Mouse (Mus musculus) kidney, adult 18-20 months (tissue): Measurements from ENCODE around the gene Map4.
A peak's percentile ranks its signal among the peaks of the same experiment; 100 is the strongest.
"Not testable (repeated sequence)": the region's sequence is repeated elsewhere in the genome, so short reads cannot be mapped to it uniquely, and the experiment has no call there.

Experiments used
- DNase-seq: peaks from one replicate; pipeline ENCODE4 v3.0.0; 2021

Gene Map4

GRCm38 (mm10) chr9:110071843-110072242, 140.6 kb downstream of the Map4 start:
- DNase-seq = peak; percentile 82

GRCm38 (mm10) chr9:110076468-110076867, 145.2 kb downstream of the Map4 start:
- DNase-seq = not testable (repeated sequence)

GRCm38 (mm10) chr9:110081066-110081465, 149.8 kb downstream of the Map4 start:
- no peak for DNase-seq

DNA sequence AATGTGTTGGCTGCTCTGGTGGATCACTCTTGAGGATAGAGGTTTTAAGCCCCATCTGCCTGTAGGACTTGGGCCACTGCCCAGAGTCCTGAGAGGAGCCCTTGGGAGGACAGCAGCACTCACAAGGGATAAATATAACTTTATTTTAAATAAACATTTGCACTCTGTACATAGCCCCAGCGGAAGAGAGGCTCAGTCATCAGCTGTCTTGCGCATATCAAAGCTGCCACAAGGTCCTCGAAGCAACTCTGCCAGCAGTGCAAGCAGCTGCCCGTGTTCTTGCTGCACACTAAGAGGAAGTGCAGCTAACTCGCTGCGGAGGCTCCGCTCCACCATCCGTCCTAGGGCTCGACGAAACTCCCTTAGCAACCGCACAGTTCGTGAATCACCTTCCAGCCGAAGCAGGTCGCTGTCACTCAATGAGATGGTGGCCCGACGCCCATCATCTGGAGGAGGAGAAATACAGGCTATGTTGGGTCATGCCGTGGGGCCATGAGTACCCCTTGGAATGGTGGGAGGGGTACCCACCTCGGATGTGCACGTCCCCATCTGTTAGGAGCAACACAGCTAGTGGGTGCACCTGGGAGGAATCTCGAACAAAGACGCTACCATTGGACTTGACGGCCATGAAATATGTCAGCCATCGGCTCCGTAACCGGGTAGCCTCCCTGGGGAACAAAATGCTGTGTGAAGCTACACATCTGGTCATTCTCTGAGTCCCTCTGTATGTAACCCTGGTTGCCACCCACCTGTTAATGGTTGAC, 153.1 kb downstream of the Map4 start:
- no peak for DNase-seq

DNA sequence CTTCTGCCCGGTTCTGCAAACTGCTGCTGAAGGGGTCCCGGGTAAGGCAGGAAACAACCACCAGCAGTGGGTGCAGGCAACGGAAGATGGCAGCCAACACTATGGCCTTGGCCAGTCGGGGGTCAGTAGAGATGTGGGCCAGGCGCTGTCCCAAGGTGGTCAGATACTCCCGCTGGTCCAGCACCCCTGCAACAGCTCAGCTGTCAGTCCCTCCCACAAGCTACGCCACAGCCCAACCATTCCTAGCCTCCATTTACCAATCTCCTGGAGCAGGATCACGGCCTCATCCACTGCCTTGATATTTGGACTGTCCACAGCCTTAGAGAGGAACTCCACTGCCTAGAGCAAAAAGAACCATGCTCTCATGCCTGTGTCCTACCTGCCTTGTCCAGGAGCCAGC, 154.4 kb downstream of the Map4 start:
- DNase-seq = no peak

DNA sequence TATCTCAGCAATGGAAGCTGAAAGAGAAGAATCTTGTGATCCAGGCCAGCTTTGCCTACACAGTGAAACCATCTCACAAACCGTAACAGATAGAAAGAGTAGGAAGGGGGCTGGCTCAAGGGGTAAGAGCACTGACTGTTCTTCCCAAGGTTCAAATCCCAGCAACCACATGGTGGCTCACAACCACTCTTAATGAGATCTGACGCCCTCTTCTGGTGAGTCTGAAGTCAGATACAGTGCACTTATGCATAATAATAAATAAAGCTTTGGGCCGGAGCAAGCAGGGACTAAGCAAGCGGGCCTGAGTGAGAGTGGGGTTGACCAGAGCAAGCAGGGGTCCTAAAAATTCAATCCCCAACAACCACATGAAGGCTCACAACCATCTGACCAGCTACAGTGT, 162.0 kb downstream of the Map4 start:
- DNase-seq = no peak

GRCm38 (mm10) chr9:110094761-110095160, 163.5 kb downstream of the Map4 start:
- no peak for DNase-seq

- no peak for DNase-seq
Observed at GRCm38 (mm10) chr9:110097791-110098190, 166.5 kb downstream of the Map4 start.

DNA sequence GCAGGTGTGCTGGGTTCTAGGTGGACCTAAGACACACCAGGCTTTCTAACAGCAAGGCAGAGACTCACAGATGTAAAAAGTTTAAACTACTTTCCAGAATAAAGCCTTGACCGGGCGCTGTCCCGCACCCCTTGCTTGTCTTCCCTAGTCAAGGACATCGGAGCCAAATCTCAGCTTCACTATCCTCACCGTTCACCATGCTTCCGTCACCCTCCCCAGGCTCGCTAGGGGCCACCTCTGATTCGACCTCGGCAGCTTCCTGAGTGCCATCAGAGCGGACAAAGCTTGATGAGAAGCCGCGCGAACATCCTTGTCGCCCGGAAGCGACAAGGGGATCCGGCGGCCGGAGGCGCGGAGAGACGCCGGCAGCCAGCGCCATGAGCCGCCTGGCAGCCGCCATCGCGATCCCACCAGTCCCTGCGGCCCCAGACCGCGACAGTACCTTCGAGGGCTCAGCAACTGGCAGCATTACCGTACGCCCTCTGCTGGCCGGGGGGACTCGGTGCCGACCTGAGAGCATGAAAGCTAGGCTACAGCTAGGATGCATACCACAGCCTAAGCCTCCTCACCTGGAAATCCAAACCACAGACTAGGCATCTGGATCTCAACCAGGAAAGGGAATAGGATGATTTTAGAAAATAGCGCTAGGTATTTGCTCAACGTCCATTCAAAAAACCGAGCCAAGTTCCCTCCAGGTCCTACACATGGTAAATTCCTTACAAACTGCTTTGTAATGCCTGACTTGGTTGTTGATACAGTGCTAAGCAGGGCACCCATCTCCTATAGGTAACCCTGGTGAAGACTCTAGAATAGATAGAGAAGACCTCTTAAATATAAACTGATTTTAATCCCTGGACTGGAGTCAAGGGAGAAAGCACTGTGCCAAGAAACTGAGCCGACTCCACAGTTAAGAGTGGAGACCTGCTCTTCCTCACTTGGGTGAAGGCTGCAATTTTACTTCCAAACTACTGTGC, 169.7 kb downstream of the Map4 start:
- DNase-seq = peak; percentile 94

DNA sequence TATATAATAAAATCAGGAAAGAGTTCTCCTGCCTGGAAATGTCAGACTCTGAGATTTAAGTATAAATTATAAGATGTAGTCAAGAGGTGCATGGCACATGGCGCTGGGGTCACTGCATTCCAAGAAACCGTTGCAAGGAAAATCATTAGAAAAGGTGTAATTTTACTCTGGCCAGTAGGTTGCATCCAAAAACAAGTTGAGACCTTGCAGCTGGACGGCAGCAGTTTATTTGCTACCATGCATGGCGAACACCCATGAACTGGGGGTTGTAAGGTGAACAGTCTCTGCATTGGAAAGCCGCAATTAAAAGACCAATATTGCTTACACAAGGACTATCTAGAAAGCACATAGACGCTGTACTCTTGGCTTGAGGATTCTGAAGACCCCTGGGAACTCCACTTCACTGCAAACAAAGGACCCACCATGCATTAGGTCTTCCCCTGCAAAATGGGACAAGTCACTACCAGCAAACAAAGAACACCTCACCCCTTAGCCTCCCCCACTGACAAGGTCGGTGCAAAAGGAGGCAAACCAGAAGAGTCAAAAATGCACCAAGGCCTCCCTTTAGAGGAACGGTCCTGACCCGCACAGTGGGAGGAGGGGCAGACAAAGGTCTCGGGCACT, 185.2 kb downstream of the Map4 start:
- DNase-seq = no peak

DNA sequence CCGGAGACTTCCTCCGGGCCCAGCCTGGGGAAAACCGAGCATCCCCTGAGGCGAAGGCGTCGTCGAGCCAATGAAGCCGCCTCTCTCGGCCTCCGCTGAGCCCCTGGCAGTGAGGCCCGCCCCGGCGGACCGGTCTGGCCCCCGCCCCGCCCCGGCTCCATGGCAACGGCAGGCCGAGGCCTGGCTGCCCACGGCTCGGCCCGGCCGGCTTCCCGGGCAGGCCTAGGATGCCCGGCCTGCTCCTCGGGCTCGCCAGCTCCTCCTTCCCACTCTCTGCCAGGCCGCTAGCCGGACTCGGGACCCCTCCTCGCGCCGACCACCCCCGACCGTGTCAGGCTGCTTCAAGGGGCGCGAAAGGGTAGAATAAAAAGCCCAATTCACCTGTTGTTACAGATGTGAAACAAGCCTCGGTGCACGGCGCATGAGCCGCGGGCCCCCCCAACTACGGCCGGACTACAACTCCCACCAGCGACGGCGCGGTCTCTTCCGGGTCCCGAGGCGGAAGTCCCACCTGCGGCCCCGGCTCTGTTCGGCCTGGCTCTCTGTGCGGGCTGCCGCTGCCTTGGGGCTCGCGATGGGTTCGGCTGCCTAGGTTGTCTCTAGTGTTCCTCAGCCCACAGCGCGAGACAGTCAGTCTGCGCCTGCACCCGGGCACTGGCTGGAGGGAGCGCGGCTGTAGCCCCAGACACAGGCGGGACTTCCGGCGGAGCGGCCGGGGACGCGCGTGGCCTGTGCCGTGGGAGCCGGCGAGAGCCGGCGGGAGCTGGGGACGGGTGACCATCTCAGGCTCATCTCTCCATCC, 185.9 kb downstream of the Map4 start, which contains the start of gene Smarcc1:
Gene Smarcc1 (plus strand): TSS at position 732 of the 802 bp plus-strand sequence.
- DNase-seq = peak; percentile 95

DNA sequence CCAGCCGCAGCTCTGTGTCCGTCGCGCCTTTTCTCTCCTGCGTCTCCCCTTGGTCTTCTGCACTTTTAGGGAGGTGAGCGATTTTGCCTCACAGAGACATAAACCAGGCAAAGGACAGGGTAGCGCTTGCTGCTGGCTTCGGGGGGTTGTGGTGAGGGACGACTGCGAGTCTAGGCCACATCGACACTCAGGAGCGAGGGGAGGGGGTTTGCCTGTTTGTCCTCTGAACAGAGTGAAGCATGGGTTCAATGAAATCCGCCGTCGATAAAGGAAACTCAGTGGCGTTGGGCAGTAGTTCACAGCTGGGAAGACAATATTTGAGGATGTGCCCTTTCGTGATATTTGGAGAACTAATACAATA, 186.5 kb downstream of the Map4 start, which contains the start of gene Dhx30:
Gene Dhx30 (minus strand): TSS at position 52 of the 361 bp plus-strand sequence.
- no peak for DNase-seq

- DNase-seq = no peak
Observed at GRCm38 (mm10) chr9:110118249-110118648, 187.0 kb downstream of the Map4 start.

- DNase-seq = no peak
Observed at GRCm38 (mm10) chr9:110121424-110121823, 190.2 kb downstream of the Map4 start.

DNA sequence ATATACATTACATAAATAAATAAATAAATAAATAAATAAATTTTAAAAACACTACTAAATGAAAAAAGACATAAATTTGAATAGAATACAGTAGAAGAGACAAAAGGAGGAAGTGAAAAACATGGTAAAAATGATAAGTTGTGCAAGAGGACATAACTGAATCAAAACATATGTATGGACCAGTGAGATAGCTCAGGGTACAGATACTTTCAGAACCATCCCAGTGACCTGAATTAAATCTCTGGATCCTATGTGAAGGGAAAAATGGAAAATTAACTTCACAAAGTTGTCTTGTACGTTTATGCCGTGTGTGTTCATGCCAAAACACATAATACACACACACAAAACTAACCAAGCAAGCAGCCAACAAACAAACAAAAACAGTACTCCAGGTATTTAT, 192.1 kb downstream of the Map4 start:
- DNase-seq = no peak

GRCm38 (mm10) chr9:110124008-110124540, 192.8 kb downstream of the Map4 start:
- DNase-seq = not testable (repeated sequence)

DNA sequence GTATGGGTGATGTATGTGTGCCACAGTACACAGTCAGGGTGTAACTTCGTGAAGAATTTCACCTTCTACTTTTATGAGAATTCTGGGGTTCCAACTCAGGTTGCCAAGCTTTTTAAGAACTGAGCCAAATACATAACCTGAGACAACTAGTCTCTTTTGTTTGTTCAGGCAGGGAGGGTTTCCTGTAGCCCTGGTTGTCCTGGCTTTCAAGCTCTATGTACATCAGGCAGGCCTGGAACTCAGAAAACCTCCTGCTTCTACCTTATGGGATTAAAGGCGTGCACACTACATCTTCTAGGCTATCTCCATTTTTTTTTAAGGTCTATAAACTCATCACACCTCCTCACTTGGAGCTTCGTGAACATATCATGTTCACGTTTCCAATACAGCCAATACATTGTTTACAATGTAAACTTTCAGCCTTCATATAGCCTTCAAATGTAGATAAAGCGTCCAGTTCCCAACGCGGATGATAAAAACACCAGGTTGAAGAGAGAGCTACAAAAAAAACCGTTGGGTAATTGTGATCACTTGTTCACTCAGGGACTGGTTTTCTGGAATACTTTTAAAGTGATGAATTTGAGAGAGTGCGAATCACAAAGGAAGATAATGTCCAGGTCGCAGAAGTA, 199.8 kb downstream of the Map4 start:
- DNase-seq = no peak

DNA sequence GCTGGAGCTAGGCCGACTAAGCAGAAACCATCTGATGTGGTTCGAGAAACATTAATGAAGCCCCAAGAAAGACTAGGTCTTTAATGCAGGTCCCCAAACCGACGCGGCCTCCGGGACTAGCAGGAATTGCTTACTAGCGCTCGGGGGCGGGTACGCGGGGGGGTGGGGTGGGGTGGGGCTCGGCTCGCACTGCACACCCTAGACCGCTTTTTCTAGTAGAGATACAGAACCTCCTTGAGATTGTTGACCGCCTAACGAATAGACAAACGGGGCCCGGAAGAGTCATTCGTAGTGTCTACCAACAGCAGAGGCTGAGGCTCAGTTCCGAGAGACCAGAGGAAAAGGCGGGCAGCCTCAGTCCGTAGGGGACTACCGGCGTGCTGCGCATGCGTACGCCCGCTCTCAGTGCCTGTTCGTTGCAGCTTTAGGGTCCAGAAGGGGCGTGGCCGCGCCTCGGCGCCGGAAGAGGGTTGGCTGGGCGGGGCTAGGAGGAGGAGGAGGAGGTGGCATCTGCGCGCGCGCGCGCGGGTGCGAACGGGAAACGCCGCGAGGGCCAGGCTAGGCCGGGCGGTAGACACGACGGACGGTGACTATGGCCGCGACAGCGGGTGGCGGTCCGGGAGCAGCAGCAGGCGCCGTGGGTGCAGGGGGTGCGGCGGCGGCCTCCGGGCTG, 200.4 kb downstream of the Map4 start:
- DNase-seq = peak; percentile 99

DNA sequence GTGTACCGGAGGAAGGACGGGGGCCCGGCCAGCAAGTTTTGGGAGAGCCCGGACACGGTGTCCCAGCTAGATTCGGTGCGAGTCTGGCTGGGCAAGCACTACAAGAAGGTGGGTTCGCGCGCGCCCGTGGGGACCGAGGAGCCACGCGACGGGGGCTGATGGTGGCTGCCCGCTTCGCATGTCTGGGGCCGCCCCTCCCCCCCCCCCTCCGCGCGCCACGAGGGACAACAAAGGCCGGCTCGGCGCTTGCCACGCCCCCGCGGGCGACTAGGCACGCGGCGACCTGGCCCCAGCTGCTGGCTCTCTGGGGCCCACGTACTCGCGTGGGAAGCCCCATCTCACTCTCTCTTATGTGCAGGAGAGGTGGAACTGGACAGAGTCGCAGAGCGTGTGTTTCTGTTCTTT, 200.9 kb downstream of the Map4 start:
- DNase-seq = no peak

- DNase-seq = no peak
Observed at GRCm38 (mm10) chr9:110132921-110133320, 201.7 kb downstream of the Map4 start.
